ENCODE assay signal across 7 mouse cellular contexts in the genomic region with DNA sequence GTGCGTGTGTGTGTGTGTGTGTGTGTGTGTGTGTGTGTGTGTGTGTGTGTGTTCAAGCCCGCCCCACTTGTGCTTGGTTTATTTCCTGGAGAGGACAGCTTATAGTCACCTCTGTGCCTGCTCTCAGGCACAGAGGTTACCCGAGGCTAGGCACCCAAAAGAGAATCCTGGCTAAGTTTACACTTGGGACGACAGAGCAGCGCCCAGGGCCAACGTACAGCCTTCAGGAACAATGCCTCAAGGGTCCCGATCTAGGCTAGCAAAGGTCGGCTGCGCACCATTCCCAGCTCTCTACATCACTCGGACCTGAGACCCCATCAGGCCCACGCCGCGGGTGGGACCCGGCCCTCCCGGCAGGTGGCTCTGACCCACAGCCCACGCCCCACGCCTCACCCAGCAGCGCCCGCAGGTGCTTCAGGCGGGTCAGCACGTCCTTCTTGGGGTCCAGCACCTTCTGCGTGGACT. TPM values are rescaled to one million over a fixed set of nuclear protein-coding genes. Genes with fewer than 3 reads are reported as not detected.
DNase-seq lines count a peak whose midpoint lies in the region; ATAC-seq and TF ChIP-seq lines count a peak whose summit lies in the region.

No protein-coding gene starts in this region.

- no peak for TF ChIP-seq CTCF in bone marrow macrophage, adult 2 months (IDR thresholded peaks at IDR 0.05; ENCODE audit: low read depth, low read length)

- no peak; the same call in 1 of the 2 replicates for ATAC-seq in lung, embryonic 15.5 days (ENCODE audit: borderline replicate concordance, extremely low read depth, low FRiP score, low TSS enrichment)
- ATAC-seq in megakaryocyte, adult 5-6 weeks (ENCODE audit: poor library complexity, severe bottlenecking): peak; percentile 8

- no peaks in the 10 kb centered on the region for H3K36me3 ChIP-seq in lung, embryonic 15.5 days
- H3K36me3 ChIP-seq in hindbrain, embryonic 10.5 days: no peaks in the 10 kb centered on the region

- no peak for TF ChIP-seq POLR2A in bone marrow macrophage, adult 2 months (IDR thresholded peaks at IDR 0.05; ENCODE audit: borderline replicate concordance, low read depth, low read length)

- no peaks in the 10 kb centered on the region for H3K27me3 ChIP-seq in lung, embryonic 15.5 days
- H3K27me3 ChIP-seq in hindbrain, embryonic 10.5 days (ENCODE audit: insufficient read depth, poor library complexity, severe bottlenecking): no peaks in the 10 kb centered on the region

- peak overlapping the region; percentile 75 for H3K4me3 ChIP-seq in lung, embryonic 15.5 days
- peak overlapping the region; percentile 96 for H3K4me3 ChIP-seq in bone marrow macrophage, adult 2 months (ENCODE audit: insufficient read depth, low read length)
- H3K4me3 ChIP-seq in hindbrain, embryonic 10.5 days: peak overlapping the region; percentile 89

- H3K4me1 ChIP-seq in lung, embryonic 15.5 days: 0 out of 2 replicates have a peak, but pooled peaks cover 5% of the 10 kb centered on the region
- H3K4me1 ChIP-seq in bone marrow macrophage, adult 2 months (ENCODE audit: control insufficient read depth, insufficient read depth, low read length): peaks cover 20% of the 10 kb centered on the region
- peaks cover 24% of the 10 kb centered on the region for H3K4me1 ChIP-seq in hindbrain, embryonic 10.5 days (replicated peaks)

- no peaks in the 10 kb centered on the region for H3K9me3 ChIP-seq in lung, embryonic 15.5 days
- no peaks in the 10 kb centered on the region for H3K9me3 ChIP-seq in hindbrain, embryonic 10.5 days

- H3K9ac ChIP-seq in lung, embryonic 15.5 days: peak overlapping the region; percentile 68

- no peak for DNase-seq in lung, postnatal 4 days
- no peak for DNase-seq in hindbrain, embryonic 10.5 days (ENCODE audit: low spot score)
- DNase-seq in ovary, postnatal 10 days (ENCODE audit: low spot score): no peak
- no peak for DNase-seq in right cerebral cortex, adult 2 months (ENCODE audit: low spot score in 2 of 2)

- H3K4me2 ChIP-seq in lung, embryonic 15.5 days: peak overlapping the region; percentile 89

- 1% methylated on average over 22 of the region's 22 CpGs for WGBS in lung, embryonic 15.5 days
- WGBS in hindbrain, embryonic 10.5 days: under 1% methylated on average over 22 of the region's 22 CpGs

- peak overlapping the region; percentile 32; the same call in 1 of the 2 replicates for H3K27ac ChIP-seq in lung, embryonic 15.5 days
- peak overlapping the region; percentile 49 for H3K27ac ChIP-seq in bone marrow macrophage, adult 2 months (ENCODE audit: insufficient read depth, low read depth, low read length)
- H3K27ac ChIP-seq in hindbrain, embryonic 10.5 days: peak overlapping the region; percentile 94

RNA-seq across cellular contexts. Expression of gene Ralgapa2, which starts 0.7 kb away (rescaled TPM):
- polyA plus RNA-seq in lung, embryonic 15.5 days (2015; fragmentation: Nextera tagmentation; extraction: Ambion mirVana): 7.3 and 7.7 TPM in 2 replicates
- polyA plus RNA-seq in bone marrow macrophage, adult 2 months (2012; ENCODE audit: insufficient read depth, insufficient read length, missing spikeins): 8.6 and 9.1 TPM in 2 replicates
- polyA plus RNA-seq in hindbrain, embryonic 10.5 days (2016; fragmentation: Nextera tagmentation; extraction: Ambion mirVana): 10.2 and 11.6 TPM in 2 replicates
- total RNA-seq in megakaryocyte, adult 5-6 weeks (2015): 13.3 and 17.0 TPM in 2 replicates
- total RNA-seq in megakaryocyte, adult 5-6 weeks (2017): 9.3 and 10.7 TPM in 2 replicates

Comparison
In these comparisons a context has a peak if more than half of its experiments do, and no peak if none do; other contexts are left out.
1. H3K27ac ChIP-seq: peak in every context shown above with its lines; median percentile 94 in hindbrain, embryonic 10.5 days; 49 in bone marrow macrophage, adult 2 months; 32 in lung, embryonic 15.5 days.